Mouse (Mus musculus): Measurements from ENCODE around the gene Ece1. TPM values are rescaled to one million over a fixed set of nuclear protein-coding genes. Genes with fewer than 3 reads are reported as not detected.

The Ece1 gene
- polyA plus RNA-seq, 1 experiment from 2014 or later = 9.1 TPM

- H3K27ac ChIP-seq (ENCODE audit: low read depth, low read length) = no peak overlapping the region
- H3K4me2 ChIP-seq (ENCODE audit: low read length) = no peak overlapping the region
- no peaks in the 10 kb centered on the region for H3K36me3 ChIP-seq (ENCODE audit: control insufficient read depth, insufficient read depth, low read length)
- no peak overlapping the region for H3K9ac ChIP-seq (ENCODE audit: low read length)
- H3K4me3 ChIP-seq (ENCODE audit: low read depth, low read length) = no peak overlapping the region
- ATAC-seq = no peak
- no peak for DNase-seq (ENCODE audit: low spot score)
- no peaks in the 10 kb centered on the region; the same call in 1 of the 2 replicates for H3K4me1 ChIP-seq (ENCODE audit: control insufficient read depth, insufficient read depth, low read length)
- H3K27me3 ChIP-seq (replicated peaks; ENCODE audit: control insufficient read depth, insufficient read depth, low read length) = no peaks in the 10 kb centered on the region
- WGBS = 90% methylated on average over 3 of the region's 3 CpGs
- H3K9me3 ChIP-seq (replicated peaks; ENCODE audit: control insufficient read depth, low read length) = no peaks in the 10 kb centered on the region
These were observed 38.5 kb upstream of the Ece1 start for GRCm38 (mm10) chr4:137823542-137823941.

GRCm38 (mm10) chr4:137824881-137825280, 37.2 kb upstream of the Ece1 start:
- Histone ChIP-seq H3K27ac (ENCODE audit: low read depth, low read length) (no peak overlapping the region), H3K4me3 (ENCODE audit: low read depth, low read length) (no peak overlapping the region), H3K27me3 (replicated peaks; ENCODE audit: control insufficient read depth, insufficient read depth, low read length) (no peaks in the 10 kb centered on the region), H3K9ac (ENCODE audit: low read length) (no peak overlapping the region), H3K36me3 (ENCODE audit: control insufficient read depth, insufficient read depth, low read length) (no peaks in the 10 kb centered on the region), H3K9me3 (replicated peaks; ENCODE audit: control insufficient read depth, low read length) (no peaks in the 10 kb centered on the region), H3K4me1 (ENCODE audit: control insufficient read depth, insufficient read depth, low read length) (no peaks in the 10 kb centered on the region), H3K4me2 (ENCODE audit: low read length) (no peak overlapping the region)
- 87% methylated on average over 2 of the region's 2 CpGs for WGBS
- ATAC-seq = no peak
- no peak for DNase-seq (ENCODE audit: low spot score)

- H3K4me1 ChIP-seq (ENCODE audit: control insufficient read depth, insufficient read depth, low read length) = no peaks in the 10 kb centered on the region
- no peaks in the 10 kb centered on the region for H3K36me3 ChIP-seq (ENCODE audit: control insufficient read depth, insufficient read depth, low read length)
- 17% methylated on average over 6 of the region's 6 CpGs for WGBS
- H3K9me3 ChIP-seq (replicated peaks; ENCODE audit: control insufficient read depth, low read length) = no peaks in the 10 kb centered on the region
- ATAC-seq = no peak
- DNase-seq (ENCODE audit: low spot score) = no peak
- H3K4me2 ChIP-seq (ENCODE audit: low read length) = no peak overlapping the region
- H3K27me3 ChIP-seq (replicated peaks; ENCODE audit: control insufficient read depth, insufficient read depth, low read length) = no peaks in the 10 kb centered on the region
- no peak overlapping the region for H3K9ac ChIP-seq (ENCODE audit: low read length)
- no peak overlapping the region for H3K27ac ChIP-seq (ENCODE audit: low read depth, low read length)
- H3K4me3 ChIP-seq (ENCODE audit: low read depth, low read length) = no peak overlapping the region
These were observed 31.7 kb upstream of the Ece1 start for GRCm38 (mm10) chr4:137830380-137830779.

- Histone ChIP-seq H3K27ac (ENCODE audit: low read depth, low read length) (no peak overlapping the region), H3K4me2 (ENCODE audit: low read length) (no peak overlapping the region), H3K4me1 (ENCODE audit: control insufficient read depth, insufficient read depth, low read length) (no peaks in the 10 kb centered on the region; the same call in 1 of the 2 replicates), H3K9me3 (replicated peaks; ENCODE audit: control insufficient read depth, low read length) (no peaks in the 10 kb centered on the region), H3K4me3 (ENCODE audit: low read depth, low read length) (no peak overlapping the region), H3K27me3 (replicated peaks; ENCODE audit: control insufficient read depth, insufficient read depth, low read length) (no peaks in the 10 kb centered on the region), H3K36me3 (ENCODE audit: control insufficient read depth, insufficient read depth, low read length) (no peaks in the 10 kb centered on the region), H3K9ac (ENCODE audit: low read length) (no peak overlapping the region)
- ATAC-seq (no peak), DNase-seq (ENCODE audit: low spot score) (no peak)
- WGBS = 83% methylated on average over 11 of the region's 11 CpGs
These were observed 30.4 kb upstream of the Ece1 start for GRCm38 (mm10) chr4:137831598-137831997.

- no peak overlapping the region for H3K4me3 ChIP-seq (ENCODE audit: low read depth, low read length)
- H3K4me1 ChIP-seq (ENCODE audit: control insufficient read depth, insufficient read depth, low read length) = no peaks in the 10 kb centered on the region; the same call in 1 of the 2 replicates
- ATAC-seq = peak; percentile 92
- H3K27ac ChIP-seq (ENCODE audit: low read depth, low read length) = no peak overlapping the region
- peak overlapping the region; percentile 34; the same call in 1 of the 2 replicates for H3K4me2 ChIP-seq (ENCODE audit: low read length)
- H3K9ac ChIP-seq (ENCODE audit: low read length) = 0 out of 2 replicates have a peak overlapping the region, but pooled peaks have one; percentile 13
- no peaks in the 10 kb centered on the region for H3K36me3 ChIP-seq (ENCODE audit: control insufficient read depth, insufficient read depth, low read length)
- no peaks in the 10 kb centered on the region for H3K9me3 ChIP-seq (replicated peaks; ENCODE audit: control insufficient read depth, low read length)
- peak; percentile 91 for DNase-seq (ENCODE audit: low spot score)
- H3K27me3 ChIP-seq (replicated peaks; ENCODE audit: control insufficient read depth, insufficient read depth, low read length) = no peaks in the 10 kb centered on the region
- 13% methylated on average over 14 of the region's 14 CpGs for WGBS
These were observed 26.3 kb upstream of the Ece1 start for GRCm38 (mm10) chr4:137835624-137836337.

GRCm38 (mm10) chr4:137836741-137837140, 25.3 kb upstream of the Ece1 start:
- Histone ChIP-seq H3K4me2 (ENCODE audit: low read length) (no peak overlapping the region), H3K36me3 (ENCODE audit: control insufficient read depth, insufficient read depth, low read length) (no peaks in the 10 kb centered on the region), H3K27ac (ENCODE audit: low read depth, low read length) (no peak overlapping the region), H3K4me1 (ENCODE audit: control insufficient read depth, insufficient read depth, low read length) (no peaks in the 10 kb centered on the region; the same call in 1 of the 2 replicates), H3K4me3 (ENCODE audit: low read depth, low read length) (no peak overlapping the region), H3K9ac (ENCODE audit: low read length) (no peak overlapping the region), H3K9me3 (replicated peaks; ENCODE audit: control insufficient read depth, low read length) (no peaks in the 10 kb centered on the region), H3K27me3 (replicated peaks; ENCODE audit: control insufficient read depth, insufficient read depth, low read length) (no peaks in the 10 kb centered on the region)
- WGBS = 95% methylated on average over 5 of the region's 5 CpGs
- ATAC-seq = no peak
- no peak for DNase-seq (ENCODE audit: low spot score)

- ATAC-seq = no peak
- Histone ChIP-seq H3K27ac (ENCODE audit: low read depth, low read length) (no peak overlapping the region), H3K4me2 (ENCODE audit: low read length) (no peak overlapping the region), H3K9ac (ENCODE audit: low read length) (no peak overlapping the region), H3K9me3 (replicated peaks; ENCODE audit: control insufficient read depth, low read length) (no peaks in the 10 kb centered on the region), H3K27me3 (replicated peaks; ENCODE audit: control insufficient read depth, insufficient read depth, low read length) (no peaks in the 10 kb centered on the region), H3K4me1 (ENCODE audit: control insufficient read depth, insufficient read depth, low read length) (no peaks in the 10 kb centered on the region; the same call in 1 of the 2 replicates), H3K4me3 (ENCODE audit: low read depth, low read length) (no peak overlapping the region), H3K36me3 (ENCODE audit: control insufficient read depth, insufficient read depth, low read length) (no peaks in the 10 kb centered on the region)
- WGBS = 89% methylated on average over 8 of the region's 8 CpGs
- DNase-seq (ENCODE audit: low spot score) = no peak
These were observed 24.2 kb upstream of the Ece1 start for GRCm38 (mm10) chr4:137837792-137838191.

GRCm38 (mm10) chr4:137838791-137839190, 23.2 kb upstream of the Ece1 start:
- H3K36me3 ChIP-seq (ENCODE audit: control insufficient read depth, insufficient read depth, low read length) = no peaks in the 10 kb centered on the region

GRCm38 (mm10) chr4:137839452-137839851, 22.6 kb upstream of the Ece1 start:
- no peaks in the 10 kb centered on the region for H3K36me3 ChIP-seq (ENCODE audit: control insufficient read depth, insufficient read depth, low read length)
- H3K4me1 ChIP-seq (ENCODE audit: control insufficient read depth, insufficient read depth, low read length) = no peaks in the 10 kb centered on the region; the same call in 1 of the 2 replicates
- H3K9me3 ChIP-seq (replicated peaks; ENCODE audit: control insufficient read depth, low read length) = no peaks in the 10 kb centered on the region
- no peak overlapping the region for H3K9ac ChIP-seq (ENCODE audit: low read length)
- DNase-seq (ENCODE audit: low spot score) (no peak), ATAC-seq (no peak)
- no peak overlapping the region for H3K27ac ChIP-seq (ENCODE audit: low read depth, low read length)
- WGBS = 86% methylated on average over 5 of the region's 5 CpGs
- H3K4me3 ChIP-seq (ENCODE audit: low read depth, low read length) = no peak overlapping the region
- no peaks in the 10 kb centered on the region for H3K27me3 ChIP-seq (replicated peaks; ENCODE audit: control insufficient read depth, insufficient read depth, low read length)
- no peak overlapping the region for H3K4me2 ChIP-seq (ENCODE audit: low read length)

More at GRCm38 (mm10) chr4:137838791-137839190, 23.2 kb upstream of the Ece1 start:
- Histone ChIP-seq H3K4me3 (ENCODE audit: low read depth, low read length) (no peak overlapping the region), H3K9me3 (replicated peaks; ENCODE audit: control insufficient read depth, low read length) (no peaks in the 10 kb centered on the region), H3K4me2 (ENCODE audit: low read length) (no peak overlapping the region), H3K27ac (ENCODE audit: low read depth, low read length) (no peak overlapping the region), H3K27me3 (replicated peaks; ENCODE audit: control insufficient read depth, insufficient read depth, low read length) (no peaks in the 10 kb centered on the region), H3K9ac (ENCODE audit: low read length) (no peak overlapping the region), H3K4me1 (ENCODE audit: control insufficient read depth, insufficient read depth, low read length) (no peaks in the 10 kb centered on the region; the same call in 1 of the 2 replicates)
- ATAC-seq (no peak), DNase-seq (ENCODE audit: low spot score) (no peak)
- 84% methylated on average over 2 of the region's 2 CpGs for WGBS

Measured in forebrain, embryonic 14.5 days (tissue).